Mouse (Mus musculus): ENCODE measurements around the gene Nln. TPM values are rescaled to one million over a fixed set of nuclear protein-coding genes. Genes with fewer than 3 reads are reported as not detected.

The Nln gene
- total and polyA plus RNA-seq, 2 experiments, result 9.8 to 33.9 TPM

- Histone ChIP-seq H3K9ac (ENCODE audit: low read depth, low read length) (no peak overlapping the region), H3K79me2 (ENCODE audit: control insufficient read depth, insufficient read depth, low read length) (no peaks in the 10 kb centered on the region), H3K27me3 (ENCODE audit: control insufficient read depth, insufficient read depth, low read length) (no peaks in the 10 kb centered on the region), H3K27ac (replicated peaks; ENCODE audit: insufficient read depth, low read depth, low read length) (no peak overlapping the region), H3K4me1 (ENCODE audit: control insufficient read depth, insufficient read depth, low read length) (peaks cover 22% of the 10 kb centered on the region), H3K36me3 (ENCODE audit: control insufficient read depth, insufficient read depth, low read length) (no peaks in the 10 kb centered on the region), H3K4me3 (ENCODE audit: insufficient read depth, low read depth, low read length) (no peak overlapping the region)
- WGBS, result 63% methylated on average over 2 of the region's 2 CpGs
- no peak for DNase-seq (ENCODE audit: extremely low read depth, low read depth, low spot score)
- TF ChIP-seq POLR2A (IDR thresholded peaks at IDR 0.05; ENCODE audit: extremely low read depth, insufficient read depth, low read length), result no peak
- no peak for TF ChIP-seq CTCF (IDR thresholded peaks at IDR 0.05; ENCODE audit: low read depth, low read length)
These were observed 73.8 kb downstream of the Nln start for GRCm38 (mm10) chr13:104035651-104036050.

DNA sequence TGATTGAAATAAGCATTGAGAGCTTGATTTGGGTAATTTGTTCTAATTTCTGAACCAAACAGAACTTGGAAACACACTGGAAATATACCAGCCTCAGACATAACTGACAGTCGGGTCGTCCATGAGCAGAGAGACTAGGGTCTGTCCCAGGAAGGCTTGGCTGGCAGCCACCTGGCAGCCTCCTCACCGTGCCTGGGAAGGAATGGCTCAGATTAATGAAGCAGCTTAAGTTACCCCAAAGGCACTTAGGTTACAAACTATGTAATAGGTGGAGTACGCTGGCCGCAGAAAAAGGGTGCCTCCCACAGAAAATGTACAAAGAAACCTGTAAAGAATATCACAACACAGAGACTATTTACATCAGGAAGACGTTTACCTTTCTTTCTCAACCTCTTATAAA lies 74.6 kb downstream of the Nln start:
- DNase-seq (ENCODE audit: extremely low read depth, low read depth, low spot score), result no peak

GRCm38 (mm10) chr13:104032620-104033133 lies 76.7 kb downstream of the Nln start:
- H3K36me3 ChIP-seq (ENCODE audit: control insufficient read depth, insufficient read depth, low read length), result no peaks in the 10 kb centered on the region
- no peak for DNase-seq (ENCODE audit: extremely low read depth, low read depth, low spot score)
- no peak overlapping the region for H3K4me3 ChIP-seq (ENCODE audit: insufficient read depth, low read depth, low read length)
- no peaks in the 10 kb centered on the region for H3K79me2 ChIP-seq (ENCODE audit: control insufficient read depth, insufficient read depth, low read length)
- peaks cover 12% of the 10 kb centered on the region for H3K4me1 ChIP-seq (ENCODE audit: control insufficient read depth, insufficient read depth, low read length)
- no peak overlapping the region for H3K27ac ChIP-seq (replicated peaks; ENCODE audit: insufficient read depth, low read depth, low read length)
- H3K9ac ChIP-seq (ENCODE audit: low read depth, low read length), result no peak overlapping the region
- WGBS, result 50% methylated on average over 3 of the region's 3 CpGs
- no peaks in the 10 kb centered on the region for H3K27me3 ChIP-seq (ENCODE audit: control insufficient read depth, insufficient read depth, low read length)
- no peak for TF ChIP-seq CTCF (IDR thresholded peaks at IDR 0.05; ENCODE audit: low read depth, low read length)

More for the DNA sequence above, 74.6 kb downstream of the Nln start:
- Histone ChIP-seq H3K4me3 (ENCODE audit: insufficient read depth, low read depth, low read length) (no peak overlapping the region), H3K9ac (ENCODE audit: low read depth, low read length) (no peak overlapping the region), H3K27ac (replicated peaks; ENCODE audit: insufficient read depth, low read depth, low read length) (no peak overlapping the region), H3K36me3 (ENCODE audit: control insufficient read depth, insufficient read depth, low read length) (no peaks in the 10 kb centered on the region), H3K79me2 (ENCODE audit: control insufficient read depth, insufficient read depth, low read length) (no peaks in the 10 kb centered on the region), H3K4me1 (ENCODE audit: control insufficient read depth, insufficient read depth, low read length) (peaks cover 22% of the 10 kb centered on the region), H3K27me3 (ENCODE audit: control insufficient read depth, insufficient read depth, low read length) (no peaks in the 10 kb centered on the region)
- WGBS, result 64% methylated on average over 6 of the region's 6 CpGs
- TF ChIP-seq POLR2A (IDR thresholded peaks at IDR 0.05; ENCODE audit: extremely low read depth, insufficient read depth, low read length) (no peak), CTCF (IDR thresholded peaks at IDR 0.05; ENCODE audit: low read depth, low read length) (no peak)

DNA sequence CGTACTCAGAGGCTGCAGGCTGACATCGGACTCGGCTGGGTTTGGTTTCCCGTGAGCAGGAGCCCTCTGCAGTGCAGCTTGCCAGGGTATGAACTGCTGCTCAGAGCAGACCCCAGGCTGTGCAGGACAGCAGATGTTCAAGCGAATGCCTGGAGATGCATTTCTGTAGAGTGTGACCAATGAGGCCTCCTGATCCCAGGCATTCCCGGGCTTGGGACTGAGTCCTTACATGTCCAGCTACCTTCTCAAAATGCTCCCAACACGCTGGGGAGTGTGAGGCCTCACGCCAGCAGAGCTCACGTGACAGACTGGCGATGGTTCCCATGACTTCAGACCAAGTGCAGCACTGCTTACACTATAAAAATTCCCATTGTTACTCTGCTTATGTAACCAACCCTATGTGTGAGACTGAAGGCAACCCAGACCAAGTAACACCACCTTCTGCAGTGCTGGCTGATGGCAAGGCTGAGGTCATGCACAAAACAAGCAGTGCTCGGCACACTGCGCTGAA lies 77.5 kb downstream of the Nln start:
- no peak overlapping the region for H3K9ac ChIP-seq (ENCODE audit: low read depth, low read length)
- no peaks in the 10 kb centered on the region for H3K79me2 ChIP-seq (ENCODE audit: control insufficient read depth, insufficient read depth, low read length)
- H3K4me1 ChIP-seq (ENCODE audit: control insufficient read depth, insufficient read depth, low read length), result peaks cover 8% of the 10 kb centered on the region
- no peaks in the 10 kb centered on the region for H3K36me3 ChIP-seq (ENCODE audit: control insufficient read depth, insufficient read depth, low read length)
- H3K27me3 ChIP-seq (ENCODE audit: control insufficient read depth, insufficient read depth, low read length), result no peaks in the 10 kb centered on the region
- 88% methylated on average over 12 of the region's 12 CpGs for WGBS
- H3K27ac ChIP-seq (replicated peaks; ENCODE audit: insufficient read depth, low read depth, low read length), result no peak overlapping the region
- H3K4me3 ChIP-seq (ENCODE audit: insufficient read depth, low read depth, low read length), result no peak overlapping the region
- no peak for DNase-seq (ENCODE audit: extremely low read depth, low read depth, low spot score)
- TF ChIP-seq POLR2A (IDR thresholded peaks at IDR 0.05; ENCODE audit: extremely low read depth, insufficient read depth, low read length), result no peak
- no peak for TF ChIP-seq CTCF (IDR thresholded peaks at IDR 0.05; ENCODE audit: low read depth, low read length)

- TF ChIP-seq CTCF (IDR thresholded peaks at IDR 0.05; ENCODE audit: low read depth, low read length) (no peak), POLR2A (IDR thresholded peaks at IDR 0.05; ENCODE audit: extremely low read depth, insufficient read depth, low read length) (no peak)
These were observed 78.5 kb downstream of the Nln start for GRCm38 (mm10) chr13:104030956-104031355.

DNA sequence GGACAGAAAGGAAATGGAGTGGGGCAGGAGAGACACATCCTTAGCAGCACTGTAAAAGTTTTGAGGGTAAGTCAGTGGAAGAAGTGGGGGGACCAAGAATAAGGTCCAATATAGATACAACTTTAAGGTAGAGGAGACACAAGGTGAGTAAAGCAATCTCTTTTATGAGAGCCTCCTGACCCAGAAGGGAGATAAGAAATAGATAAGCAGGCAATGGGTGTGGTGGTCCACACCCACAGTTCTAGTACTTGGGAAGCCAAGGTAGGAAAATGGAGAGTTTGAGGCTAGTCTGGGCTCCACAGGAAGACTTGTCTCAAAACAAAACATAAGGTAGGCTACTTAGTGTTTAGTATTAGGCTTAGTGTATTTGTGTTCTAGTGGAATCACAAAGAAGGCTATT lies 79.9 kb downstream of the Nln start:
- DNase-seq (ENCODE audit: extremely low read depth, low read depth, low spot score), result no peak
- no peak overlapping the region for H3K9ac ChIP-seq (ENCODE audit: low read depth, low read length)

More at GRCm38 (mm10) chr13:104030956-104031355, 78.5 kb downstream of the Nln start:
- no peaks in the 10 kb centered on the region for H3K36me3 ChIP-seq (ENCODE audit: control insufficient read depth, insufficient read depth, low read length)
- H3K4me1 ChIP-seq (ENCODE audit: control insufficient read depth, insufficient read depth, low read length), result peaks cover 2% of the 10 kb centered on the region; the same call in 1 of the 2 replicates
- H3K79me2 ChIP-seq (ENCODE audit: control insufficient read depth, insufficient read depth, low read length), result no peaks in the 10 kb centered on the region
- peak; percentile 84 for DNase-seq (ENCODE audit: extremely low read depth, low read depth, low spot score)
- H3K27me3 ChIP-seq (ENCODE audit: control insufficient read depth, insufficient read depth, low read length), result no peaks in the 10 kb centered on the region
- H3K4me3 ChIP-seq (ENCODE audit: insufficient read depth, low read depth, low read length), result no peak overlapping the region
- H3K9ac ChIP-seq (ENCODE audit: low read depth, low read length), result no peak overlapping the region
- WGBS, result 41% methylated on average over 4 of the region's 4 CpGs
- no peak overlapping the region for H3K27ac ChIP-seq (replicated peaks; ENCODE audit: insufficient read depth, low read depth, low read length)

More for the DNA sequence above, 79.9 kb downstream of the Nln start:
- TF ChIP-seq CTCF (IDR thresholded peaks at IDR 0.05; ENCODE audit: low read depth, low read length) (no peak), POLR2A (IDR thresholded peaks at IDR 0.05; ENCODE audit: extremely low read depth, insufficient read depth, low read length) (no peak)
- Histone ChIP-seq H3K27ac (replicated peaks; ENCODE audit: insufficient read depth, low read depth, low read length) (no peak overlapping the region), H3K4me3 (ENCODE audit: insufficient read depth, low read depth, low read length) (no peak overlapping the region), H3K79me2 (ENCODE audit: control insufficient read depth, insufficient read depth, low read length) (no peaks in the 10 kb centered on the region), H3K27me3 (ENCODE audit: control insufficient read depth, insufficient read depth, low read length) (no peaks in the 10 kb centered on the region), H3K4me1 (ENCODE audit: control insufficient read depth, insufficient read depth, low read length) (peaks cover 2% of the 10 kb centered on the region; the same call in 1 of the 2 replicates), H3K36me3 (ENCODE audit: control insufficient read depth, insufficient read depth, low read length) (no peaks in the 10 kb centered on the region)

All from liver, adult 2 months (tissue).